Mouse (Mus musculus) kidney, adult 2 months (tissue): ENCODE measurements at regions not wholly inside any gene's neighbourhood (a gene's known extent, or its start where the extent isn't known, plus 50 kb on each side); places are given as distances from the start of the nearest gene placed in this dataset.

ENCODE experiments used
- CTCF ChIP-seq: fragments of 200-500 bp; conservative IDR thresholded peaks from 2 replicates; pipeline ENCODE4 v1.5.1; 2011; ENCODE audit warnings: low read depth, mild to moderate bottlenecking, control low read depth, low read length, moderate library complexity, mixed read lengths; ENCODE audit not compliant: insufficient read depth, insufficient read length
- POLR2A ChIP-seq: fragments of 200-500 bp; IDR thresholded peaks from one replicate; pipeline ENCODE4 v1.6.1; 2011; ENCODE audit warnings: low read depth, low read length, control low read depth

GRCm38 (mm10) chr6:111820265-111820664 is 453.3 kb upstream of the Lmcd1 start:
- TF ChIP-seq POLR2A (no peak), CTCF (no peak)
